14 mouse cellular contexts compared by ENCODE assay signal in the genomic region with DNA sequence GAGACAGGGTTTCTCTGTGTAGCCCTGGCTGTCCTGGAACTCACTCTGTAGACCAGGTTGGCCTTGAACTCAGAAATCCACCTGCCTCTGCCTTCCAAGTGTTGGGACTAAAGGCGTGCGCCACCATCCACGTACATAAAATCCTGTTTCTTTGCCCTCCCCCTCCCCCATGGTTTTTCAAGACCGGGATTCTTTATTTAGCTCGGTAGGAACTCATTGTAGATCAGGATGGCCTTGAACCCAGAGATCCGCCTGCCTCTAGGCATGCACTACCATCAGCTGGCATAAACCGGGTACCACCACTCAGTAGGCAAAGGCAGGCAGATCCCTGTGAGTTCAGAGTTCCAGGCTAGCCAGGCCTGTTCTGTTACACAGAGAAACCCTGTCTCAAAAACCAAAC. TPM values are rescaled to one million over a fixed set of nuclear protein-coding genes. Genes with fewer than 3 reads are reported as not detected.
DNase-seq lines count a peak whose midpoint lies in the region; ATAC-seq and TF ChIP-seq lines count a peak whose summit lies in the region.
"Had no signal": no experiment of that assay in that cellular context is flagged by ENCODE, and none has a peak within 500 bp of the region (broad histone marks: within the 10 kb centered on the region; RNA-seq: fewer than 3 reads in every experiment).

No protein-coding gene starts in this region.

- H3K27ac ChIP-seq in heart, postnatal 0 days (ENCODE audit: low read depth): peak overlapping the region; percentile 89
- peak overlapping the region; percentile 95 for H3K27ac ChIP-seq in spleen, adult 2 months (ENCODE audit: insufficient read depth, low read length)
- peak overlapping the region; percentile 27; the same call in 1 of the 2 replicates for H3K27ac ChIP-seq in intestine, embryonic 16.5 days (ENCODE audit: low read length)

- WGBS in heart, postnatal 0 days: 75% methylated on average over 7 of the region's 7 CpGs
- WGBS in spleen, adult 2 months: 31% methylated on average over 7 of the region's 7 CpGs
- WGBS in intestine, embryonic 16.5 days: 89% methylated on average over 7 of the region's 7 CpGs

- intact Hi-C loops in heart, postnatal 36 days (cut with DNase I): no loop called here
- intact Hi-C loops in gastrocnemius, postnatal 36 days (cut with DNase I): no loop called here

- no peaks in the 10 kb centered on the region for H3K27me3 ChIP-seq in heart, postnatal 0 days (ENCODE audit: control insufficient read depth, insufficient read depth, low read length)
- no peaks in the 10 kb centered on the region for H3K27me3 ChIP-seq in spleen, adult 2 months (ENCODE audit: control insufficient read depth, insufficient read depth, low read length)
- no peaks in the 10 kb centered on the region for H3K27me3 ChIP-seq in intestine, embryonic 16.5 days (replicated peaks; ENCODE audit: control insufficient read depth, insufficient read depth, low read length)

- TF ChIP-seq EP300 in heart, postnatal 0 days (IDR thresholded peaks at IDR 0.05; ENCODE audit: low read depth): no peak

- TF ChIP-seq POLR2A in spleen, adult 2 months (IDR thresholded peaks at IDR 0.05; ENCODE audit: low read depth, low read length): no peak

- H3K4me2 ChIP-seq in heart, postnatal 0 days (ENCODE audit: low read depth, low read length): no peak overlapping the region
- no peak overlapping the region for H3K4me2 ChIP-seq in intestine, embryonic 16.5 days (ENCODE audit: low read depth, low read length)

- no peak overlapping the region for H3K9ac ChIP-seq in heart, postnatal 0 days (replicated peaks; ENCODE audit: low read depth, low read length)
- no peak overlapping the region for H3K9ac ChIP-seq in intestine, embryonic 16.5 days (ENCODE audit: low read depth, low read length)

- peaks cover 26% of the 10 kb centered on the region for H3K4me1 ChIP-seq in heart, postnatal 0 days (ENCODE audit: control insufficient read depth, insufficient read depth)
- peaks cover 47% of the 10 kb centered on the region for H3K4me1 ChIP-seq in spleen, adult 2 months (ENCODE audit: control insufficient read depth, insufficient read depth, insufficient read length)
- H3K4me1 ChIP-seq in intestine, embryonic 16.5 days (ENCODE audit: control insufficient read depth, insufficient read depth, low read length): peaks cover 52% of the 10 kb centered on the region

- H3K9me3 ChIP-seq in heart, postnatal 0 days (replicated peaks; ENCODE audit: control insufficient read depth, low read length): no peaks in the 10 kb centered on the region
- H3K9me3 ChIP-seq in intestine, embryonic 16.5 days (ENCODE audit: control insufficient read depth, low read length): no peaks in the 10 kb centered on the region
- H3K9me3 ChIP-seq: G1E had no signal

- H3K4me3 ChIP-seq in heart, postnatal 0 days (ENCODE audit: low read depth, low read length): no peak overlapping the region
- no peak overlapping the region for H3K4me3 ChIP-seq in spleen, adult 2 months (ENCODE audit: extremely low read depth, insufficient read depth, insufficient read length)
- no peak overlapping the region for H3K4me3 ChIP-seq in intestine, embryonic 16.5 days (ENCODE audit: low read length)

- no peak for TF ChIP-seq CTCF in heart, postnatal 0 days (IDR thresholded peaks at IDR 0.05; ENCODE audit: low read depth)
- TF ChIP-seq CTCF in spleen, adult 2 months (IDR thresholded peaks at IDR 0.05; ENCODE audit: extremely low read depth, insufficient read depth, insufficient read length, insufficient replicate concordance): no peak

- H3K36me3 ChIP-seq in heart, postnatal 0 days (replicated peaks; ENCODE audit: control insufficient read depth, insufficient read depth, low read length): no peaks in the 10 kb centered on the region; the same call in 1 of the 2 replicates
- no peaks in the 10 kb centered on the region for H3K36me3 ChIP-seq in spleen, adult 2 months (ENCODE audit: control insufficient read depth, insufficient read depth, low read length)
- no peaks in the 10 kb centered on the region for H3K36me3 ChIP-seq in intestine, embryonic 16.5 days (ENCODE audit: control insufficient read depth, insufficient read depth, low read length)

- DNase-seq in heart, postnatal 0 days (ENCODE audit: low spot score): no peak
- no peak for DNase-seq in heart, postnatal 36 days
- no peak for DNase-seq in spleen, adult 2 months (ENCODE audit: low read depth in 1 of 2, low spot score in 2 of 2)
- DNase-seq in spleen, postnatal 36 days (ENCODE audit: low spot score in 2 of 2): no peak
- DNase-seq in c-Kit-positive CD71-positive TER-119-positive erythroid progenitor cells, embryonic 14.5 days (ENCODE audit: low spot score): no peak
- DNase-seq in gastrocnemius, postnatal 36 days: no peak
- DNase-seq: adrenal gland, adult 8-10 months; cerebellum, adult 9-10 months; left cerebral cortex, postnatal 4 days; thymus, adult 18-20 months had no signal

- no peak for ATAC-seq in heart, postnatal 0 days (ENCODE audit: insufficient read depth, low read depth)
- ATAC-seq in intestine, embryonic 16.5 days: no peak
- ATAC-seq: midbrain, embryonic 16.5 days had no signal

RNA-seq across cellular contexts. Expression of gene Pxn, which starts 10.4 kb away (rescaled TPM):
- total RNA-seq in heart, postnatal 0 days (2014; rRNA removed; ENCODE audit: low replicate concordance): 66.6 and 68.8 TPM in 2 replicates
- 19.3 and 19.9 TPM in 2 replicates for polyA plus RNA-seq in heart, postnatal 0 days (2015; fragmentation: Nextera tagmentation; extraction: Ambion mirVana)
- total RNA-seq in heart, postnatal 36 days (2021): 10 to 100 TPM; 36.2 to 37.9 TPM
- 63.8 and 76.1 TPM in 2 replicates for polyA plus RNA-seq in spleen, adult 2 months (2012; rRNA removed)
- 71.9 and 88.2 TPM in 2 replicates for polyA plus RNA-seq in intestine, embryonic 16.5 days (2015; fragmentation: Nextera tagmentation; extraction: Ambion mirVana)
- total RNA-seq in gastrocnemius, postnatal 36 days (2021): 10 to 100 TPM; 78.1 to 80.7 TPM

RNA-seq across cellular contexts. Expression of gene Sirt4, which starts 32.4 kb away (rescaled TPM):
- total RNA-seq in heart, postnatal 0 days (2014; rRNA removed; ENCODE audit: low replicate concordance): 13.8 and 29.0 TPM in 2 replicates
- polyA plus RNA-seq in heart, postnatal 0 days (2015; fragmentation: Nextera tagmentation; extraction: Ambion mirVana): 14.5 and 15.4 TPM in 2 replicates
- total RNA-seq in heart, postnatal 36 days (2021): 10 to 100 TPM; 17.9 to 18.1 TPM
- 19.6 and 28.2 TPM in 2 replicates for polyA plus RNA-seq in spleen, adult 2 months (2012; rRNA removed)
- polyA plus RNA-seq in intestine, embryonic 16.5 days (2015; fragmentation: Nextera tagmentation; extraction: Ambion mirVana): 20.4 and 23.1 TPM in 2 replicates
- 10 to 100 TPM; 11.2 to 12.2 TPM for total RNA-seq in gastrocnemius, postnatal 36 days (2021)

RNA-seq across cellular contexts. Expression of gene Rplp0, which starts 42.4 kb away (rescaled TPM):
- 2,397 and 2,522 TPM in 2 replicates for total RNA-seq in heart, postnatal 0 days (2014; rRNA removed; ENCODE audit: low replicate concordance)
- polyA plus RNA-seq in heart, postnatal 0 days (2015; fragmentation: Nextera tagmentation; extraction: Ambion mirVana): 877 and 933 TPM in 2 replicates
- 100 to 1,000 TPM; 650 to 668 TPM for total RNA-seq in heart, postnatal 36 days (2021)
- polyA plus RNA-seq in spleen, adult 2 months (2012; rRNA removed): 2,439 and 2,476 TPM in 2 replicates
- 1,506 and 1,615 TPM in 2 replicates for polyA plus RNA-seq in intestine, embryonic 16.5 days (2015; fragmentation: Nextera tagmentation; extraction: Ambion mirVana)
- total RNA-seq in gastrocnemius, postnatal 36 days (2021): 100 to 1,000 TPM; 533 to 598 TPM

RNA-seq across cellular contexts. Expression of gene Gcn1l1, which starts 48.1 kb away (rescaled TPM):
- total RNA-seq in heart, postnatal 0 days (2014; rRNA removed; ENCODE audit: low replicate concordance): 38.3 and 42.8 TPM in 2 replicates
- polyA plus RNA-seq in heart, postnatal 0 days (2015; fragmentation: Nextera tagmentation; extraction: Ambion mirVana): 12.9 and 13.6 TPM in 2 replicates
- 10 to 100 TPM; 43.1 to 49.5 TPM for total RNA-seq in heart, postnatal 36 days (2021)
- polyA plus RNA-seq in spleen, adult 2 months (2012; rRNA removed): 48.3 and 61.8 TPM in 2 replicates
- polyA plus RNA-seq in intestine, embryonic 16.5 days (2015; fragmentation: Nextera tagmentation; extraction: Ambion mirVana): 25.5 and 26.3 TPM in 2 replicates
- 10 to 100 TPM; 25.5 to 28.8 TPM for total RNA-seq in gastrocnemius, postnatal 36 days (2021)

RNA-seq across cellular contexts. Expression of gene Pla2g1b, which starts 50.8 kb away (rescaled TPM):
- not detected in 2 replicates for total RNA-seq in heart, postnatal 0 days (2014; rRNA removed; ENCODE audit: low replicate concordance)
- not detected in 2 replicates for polyA plus RNA-seq in heart, postnatal 0 days (2015; fragmentation: Nextera tagmentation; extraction: Ambion mirVana)
- total RNA-seq in heart, postnatal 36 days (2021): not detected
- 284 and 435 TPM in 2 replicates for polyA plus RNA-seq in spleen, adult 2 months (2012; rRNA removed)
- polyA plus RNA-seq in intestine, embryonic 16.5 days (2015; fragmentation: Nextera tagmentation; extraction: Ambion mirVana): 1.2 and 1.3 TPM in 2 replicates
- not detected for total RNA-seq in gastrocnemius, postnatal 36 days (2021)
- total RNA-seq: G1E; gastrocnemius, adult 18-20 months; left cerebral cortex, postnatal 4 days had no signal
- polyA plus RNA-seq: midbrain, embryonic 16.5 days had no signal

Comparison
In these comparisons a context has a peak if more than half of its experiments do, and no peak if none do; other contexts are left out.
1. H3K27ac ChIP-seq: peak in every context shown above with its lines; median percentile 95 in spleen, adult 2 months; 89 in heart, postnatal 0 days; 27 in intestine, embryonic 16.5 days.